Comparison of ENCODE assay signal across 9 mouse cellular contexts in the genomic region with DNA sequence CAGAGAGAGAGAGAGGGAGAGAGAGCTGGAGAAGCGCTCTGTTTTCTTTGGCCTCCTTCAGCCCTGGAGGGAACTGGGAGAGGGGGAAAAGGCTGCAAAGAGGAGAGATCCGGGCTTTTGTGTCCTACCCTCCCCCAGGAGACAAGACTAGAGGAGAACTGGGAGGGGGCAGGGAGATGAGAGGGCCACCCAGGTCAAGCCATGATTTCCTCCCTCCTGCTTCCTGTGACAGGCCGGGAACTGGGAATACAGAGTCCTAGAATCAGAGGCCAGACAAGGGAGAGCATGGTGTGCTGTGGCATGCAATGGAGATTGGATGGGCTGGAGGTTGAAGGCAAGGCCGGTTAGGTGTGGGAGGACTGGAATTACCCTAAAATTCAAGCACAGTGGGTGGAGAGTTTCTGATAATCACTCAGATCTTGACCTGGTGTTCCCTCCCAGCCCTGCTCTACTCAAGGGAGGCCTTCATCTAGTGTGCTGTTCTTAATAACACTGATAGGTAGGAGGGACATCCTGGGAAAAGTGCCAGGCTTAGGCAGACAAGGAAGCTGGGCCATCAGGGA. TPM values are rescaled to one million over a fixed set of nuclear protein-coding genes. Genes with fewer than 3 reads are reported as not detected.
A peak's percentile ranks its signal among the peaks of the same experiment; 100 is the strongest.
DNase-seq lines count a peak whose midpoint lies in the region; ATAC-seq and TF ChIP-seq lines count a peak whose summit lies in the region.
"Had no signal": no experiment of that assay in that cellular context is flagged by ENCODE, and none has a peak within 500 bp of the region (broad histone marks: within the 10 kb centered on the region; RNA-seq: fewer than 3 reads in every experiment).

No protein-coding gene starts in this region.

- intact Hi-C loops in heart, postnatal 25 days (cut with DNase I): no loop called here

- H3K4me2 ChIP-seq in forebrain, embryonic 12.5 days: no peak overlapping the region
- H3K4me2 ChIP-seq in forebrain, embryonic 15.5 days (replicated peaks): no peak overlapping the region
- H3K4me2 ChIP-seq in midbrain, embryonic 13.5 days (replicated peaks): no peak overlapping the region
- H3K4me2 ChIP-seq: limb, embryonic 15.5 days had no signal

- H3K9me3 ChIP-seq in forebrain, embryonic 12.5 days: no peaks in the 10 kb centered on the region
- no peaks in the 10 kb centered on the region for H3K9me3 ChIP-seq in forebrain, embryonic 15.5 days
- H3K9me3 ChIP-seq in midbrain, embryonic 13.5 days: no peaks in the 10 kb centered on the region
- H3K9me3 ChIP-seq: limb, embryonic 15.5 days had no signal

- no peak for TF ChIP-seq CTCF in liver, adult 2 months (IDR thresholded peaks at IDR 0.05; ENCODE audit: low read depth, low read length)

- no peak overlapping the region for H3K9ac ChIP-seq in forebrain, embryonic 12.5 days
- no peak overlapping the region for H3K9ac ChIP-seq in forebrain, embryonic 15.5 days (replicated peaks)
- no peak overlapping the region for H3K9ac ChIP-seq in liver, adult 2 months (ENCODE audit: low read depth, low read length)
- H3K9ac ChIP-seq in midbrain, embryonic 13.5 days (replicated peaks): no peak overlapping the region
- H3K9ac ChIP-seq: limb, embryonic 15.5 days had no signal

- no peak for TF ChIP-seq POLR2A in liver, adult 2 months (IDR thresholded peaks at IDR 0.05; ENCODE audit: extremely low read depth, insufficient read depth, low read length)

- H3K27me3 ChIP-seq in forebrain, embryonic 12.5 days: peaks cover 2% of the 10 kb centered on the region; the same call in 1 of the 2 replicates
- no peaks in the 10 kb centered on the region for H3K27me3 ChIP-seq in forebrain, embryonic 15.5 days
- H3K27me3 ChIP-seq in liver, adult 2 months (ENCODE audit: control insufficient read depth, insufficient read depth, low read length): no peaks in the 10 kb centered on the region
- H3K27me3 ChIP-seq in midbrain, embryonic 13.5 days: peaks cover 45% of the 10 kb centered on the region

- 0 out of 2 replicates have a peak overlapping the region, but pooled peaks have one; percentile 10 for H3K27ac ChIP-seq in forebrain, embryonic 12.5 days
- H3K27ac ChIP-seq in forebrain, embryonic 15.5 days (replicated peaks): no peak overlapping the region
- H3K27ac ChIP-seq in liver, adult 2 months (replicated peaks; ENCODE audit: insufficient read depth, low read depth, low read length): 0 out of 2 replicates have a peak overlapping the region, but pooled peaks have one; percentile 36
- H3K27ac ChIP-seq in midbrain, embryonic 13.5 days: no peak overlapping the region
- H3K27ac ChIP-seq: limb, embryonic 15.5 days had no signal

- no peak overlapping the region for H3K4me3 ChIP-seq in forebrain, embryonic 12.5 days (replicated peaks)
- H3K4me3 ChIP-seq in forebrain, embryonic 15.5 days: no peak overlapping the region
- no peak overlapping the region for H3K4me3 ChIP-seq in liver, adult 2 months (ENCODE audit: insufficient read depth, low read depth, low read length)
- no peak overlapping the region for H3K4me3 ChIP-seq in midbrain, embryonic 13.5 days (replicated peaks)
- H3K4me3 ChIP-seq: limb, embryonic 15.5 days had no signal

- no peaks in the 10 kb centered on the region for H3K36me3 ChIP-seq in forebrain, embryonic 12.5 days (replicated peaks)
- H3K36me3 ChIP-seq in forebrain, embryonic 15.5 days: no peaks in the 10 kb centered on the region
- H3K36me3 ChIP-seq in liver, adult 2 months (ENCODE audit: control insufficient read depth, insufficient read depth, low read length): no peaks in the 10 kb centered on the region
- H3K36me3 ChIP-seq in midbrain, embryonic 13.5 days: no peaks in the 10 kb centered on the region
- H3K36me3 ChIP-seq: limb, embryonic 15.5 days had no signal

- peaks cover 20% of the 10 kb centered on the region for H3K4me1 ChIP-seq in forebrain, embryonic 12.5 days
- H3K4me1 ChIP-seq in forebrain, embryonic 15.5 days: peaks cover 3% of the 10 kb centered on the region; the same call in 1 of the 2 replicates
- no peaks in the 10 kb centered on the region for H3K4me1 ChIP-seq in liver, adult 2 months (ENCODE audit: control insufficient read depth, insufficient read depth, low read length)
- H3K4me1 ChIP-seq in midbrain, embryonic 13.5 days (replicated peaks): peaks cover 23% of the 10 kb centered on the region; the same call in 1 of the 2 replicates

- 55% methylated on average over 4 of the region's 4 CpGs for WGBS in forebrain, embryonic 12.5 days
- 56% methylated on average over 4 of the region's 4 CpGs for WGBS in forebrain, embryonic 15.5 days
- 67% methylated on average over 4 of the region's 4 CpGs for WGBS in liver, adult 2 months
- WGBS in midbrain, embryonic 13.5 days: 52% methylated on average over 4 of the region's 4 CpGs

- ATAC-seq in forebrain, embryonic 12.5 days (ENCODE audit: low FRiP score): no peak
- no peak for ATAC-seq in forebrain, embryonic 15.5 days (replicated peaks)
- ATAC-seq in midbrain, embryonic 13.5 days: no peak

- peak; percentile 60 for DNase-seq in embryo, embryonic 10.5 days (ENCODE audit: low spot score)
- DNase-seq in heart, postnatal 25 days (ENCODE audit: low spot score): peak; percentile 46
- DNase-seq in liver, adult 2 months (ENCODE audit: extremely low read depth, low read depth, low spot score): no peak
- no peak for DNase-seq in layer of hippocampus, adult 9-11 months
- DNase-seq in cerebellum, postnatal 25 days: no peak

- no peaks in the 10 kb centered on the region for H3K79me2 ChIP-seq in liver, adult 2 months (ENCODE audit: control insufficient read depth, insufficient read depth, low read length)

RNA-seq across cellular contexts. Expression of gene Pkdcc, which starts 17.6 kb away (rescaled TPM):
- 7.1 and 10.8 TPM in 2 replicates for polyA plus RNA-seq in forebrain, embryonic 12.5 days (2016; fragmentation: Nextera tagmentation; extraction: Ambion mirVana)
- 6.5 and 7.4 TPM in 2 replicates for polyA plus RNA-seq in forebrain, embryonic 15.5 days (2015; fragmentation: Nextera tagmentation; extraction: Ambion mirVana)
- total RNA-seq in heart, postnatal 25 days (2021): 10 to 100 TPM; 48.6 to 48.7 TPM
- 16.1 and 25.6 TPM in 2 replicates for total RNA-seq in liver, adult 2 months (2014; rRNA removed)
- polyA plus RNA-seq in liver, adult 2 months (2012; rRNA removed): 37.2 and 60.8 TPM in 2 replicates
- polyA plus RNA-seq in midbrain, embryonic 13.5 days (2015; fragmentation: Nextera tagmentation; extraction: Ambion mirVana): 1.5 and 2.3 TPM in 2 replicates

Comparison
In these comparisons a context has a peak if more than half of its experiments do, and no peak if none do; other contexts are left out.
1. H3K27ac ChIP-seq: peak in forebrain, embryonic 12.5 days (single experiment) and liver, adult 2 months (single experiment); none in forebrain, embryonic 15.5 days (single experiment) and midbrain, embryonic 13.5 days (single experiment).
2. DNase-seq: peak in embryo, embryonic 10.5 days (single experiment) and heart, postnatal 25 days (single experiment); none in liver, adult 2 months (single experiment), layer of hippocampus, adult 9-11 months (single experiment) and cerebellum, postnatal 25 days (0 of 2).